In the genomic region with DNA sequence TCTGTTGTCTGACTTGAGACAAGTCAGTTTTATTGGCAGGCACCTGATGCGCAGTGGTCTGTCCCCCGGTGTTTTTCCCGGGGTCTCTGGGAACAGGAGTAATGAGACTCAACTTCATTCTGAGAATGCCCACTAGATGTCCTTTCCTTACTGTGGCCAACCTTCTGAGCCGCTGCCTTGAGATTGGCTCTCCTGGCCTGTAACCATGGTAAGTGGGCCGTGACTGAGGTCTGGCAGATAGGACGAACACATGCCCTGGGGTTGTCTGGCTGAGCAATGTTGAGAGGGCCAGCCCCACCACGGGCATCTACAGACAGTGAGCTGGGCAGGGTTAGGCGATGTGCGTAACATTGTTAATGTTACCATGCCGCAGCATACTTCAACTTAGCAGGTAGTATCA, we compare ENCODE assay signal across 14 mouse cellular contexts. TPM values are rescaled to one million over a fixed set of nuclear protein-coding genes. Genes with fewer than 3 reads are reported as not detected.
A peak's percentile ranks its signal among the peaks of the same experiment; 100 is the strongest.
DNase-seq lines count a peak whose midpoint lies in the region; ATAC-seq and TF ChIP-seq lines count a peak whose summit lies in the region.
"Had no signal": no experiment of that assay in that cellular context is flagged by ENCODE, and none has a peak within 500 bp of the region (broad histone marks: within the 10 kb centered on the region; RNA-seq: fewer than 3 reads in every experiment).

No protein-coding gene starts in this region.

- TF ChIP-seq POLR2A in brain, embryonic 14.5 days (IDR thresholded peaks at IDR 0.05; ENCODE audit: borderline replicate concordance, extremely low read depth, insufficient read depth, insufficient read length, poor library complexity, severe bottlenecking), result no peak

- H3K9me3 ChIP-seq in heart, embryonic 12.5 days (replicated peaks), result no peaks in the 10 kb centered on the region
- no peaks in the 10 kb centered on the region for H3K9me3 ChIP-seq in kidney, embryonic 15.5 days (replicated peaks)
- H3K9me3 ChIP-seq in midbrain, embryonic 10.5 days (replicated peaks), result no peaks in the 10 kb centered on the region
- H3K9me3 ChIP-seq: embryonic facial prominence, embryonic 13.5 days; liver, embryonic 13.5 days had no signal

- H3K9ac ChIP-seq in heart, embryonic 12.5 days, result no peak overlapping the region
- no peak overlapping the region for H3K9ac ChIP-seq in kidney, embryonic 15.5 days
- H3K9ac ChIP-seq: embryonic facial prominence, embryonic 13.5 days; liver, embryonic 13.5 days had no signal

- no peak overlapping the region for H3K4me3 ChIP-seq in heart, embryonic 12.5 days
- H3K4me3 ChIP-seq in kidney, embryonic 15.5 days (replicated peaks), result no peak overlapping the region
- H3K4me3 ChIP-seq in midbrain, embryonic 10.5 days, result no peak overlapping the region
- H3K4me3 ChIP-seq: embryonic facial prominence, embryonic 13.5 days; liver, embryonic 13.5 days; myocyte had no signal

- H3K27me3 ChIP-seq in heart, embryonic 12.5 days (replicated peaks), result no peaks in the 10 kb centered on the region
- no peaks in the 10 kb centered on the region for H3K27me3 ChIP-seq in kidney, embryonic 15.5 days
- no peaks in the 10 kb centered on the region for H3K27me3 ChIP-seq in midbrain, embryonic 10.5 days (ENCODE audit: low read depth, poor library complexity, severe bottlenecking)
- H3K27me3 ChIP-seq: embryonic facial prominence, embryonic 13.5 days; liver, embryonic 13.5 days had no signal

- peak; percentile 25 to 50 for DNase-seq in heart, adult 18-20 months
- DNase-seq in 416B (ENCODE audit: low read depth), result peak; percentile 29
- DNase-seq in brain, embryonic 14.5 days (ENCODE audit: low read depth), result peak; percentile 29
- no peak for DNase-seq in frontal cortex, adult 2 months (ENCODE audit: extremely low spot score in 1 of 2, low spot score in 1 of 2)
- no peak for DNase-seq in midbrain, embryonic 10.5 days (ENCODE audit: low spot score)
- DNase-seq in gastrocnemius, postnatal 36 days, result no peak
- DNase-seq: gastrocnemius, postnatal 10 days; liver, embryonic 13.5 days; right cerebral cortex, postnatal 4 days; thymus, postnatal 25 days had no signal

- H3K4me2 ChIP-seq in heart, embryonic 12.5 days, result no peak overlapping the region
- H3K4me2 ChIP-seq in kidney, embryonic 15.5 days, result no peak overlapping the region
- H3K4me2 ChIP-seq: embryonic facial prominence, embryonic 13.5 days; liver, embryonic 13.5 days had no signal

- intact Hi-C loops in gastrocnemius, postnatal 36 days (cut with DNase I), result no loop called here

- H3K4me1 ChIP-seq in heart, embryonic 12.5 days (replicated peaks), result 0 out of 2 replicates have a peak, but pooled peaks cover 6% of the 10 kb centered on the region
- H3K4me1 ChIP-seq in kidney, embryonic 15.5 days, result peaks cover 10% of the 10 kb centered on the region; the same call in 1 of the 2 replicates
- 0 out of 2 replicates have a peak, but pooled peaks cover 5% of the 10 kb centered on the region for H3K4me1 ChIP-seq in midbrain, embryonic 10.5 days
- H3K4me1 ChIP-seq: embryonic facial prominence, embryonic 13.5 days; liver, embryonic 13.5 days had no signal

- peaks cover 7% of the 10 kb centered on the region; the same call in 1 of the 2 replicates for H3K36me3 ChIP-seq in heart, embryonic 12.5 days
- H3K36me3 ChIP-seq in kidney, embryonic 15.5 days, result no peaks in the 10 kb centered on the region
- H3K36me3 ChIP-seq in midbrain, embryonic 10.5 days, result no peaks in the 10 kb centered on the region
- H3K36me3 ChIP-seq: liver, embryonic 13.5 days had no signal

- WGBS in heart, embryonic 12.5 days, result 58% methylated on average over 10 of the region's 10 CpGs
- 56% methylated on average over 10 of the region's 10 CpGs for WGBS in kidney, embryonic 15.5 days
- 74% methylated on average over 10 of the region's 10 CpGs for WGBS in midbrain, embryonic 10.5 days

- H3K27ac ChIP-seq in heart, embryonic 12.5 days (ENCODE audit: poor library complexity, severe bottlenecking), result no peak overlapping the region
- H3K27ac ChIP-seq in kidney, embryonic 15.5 days, result no peak overlapping the region
- H3K27ac ChIP-seq in midbrain, embryonic 10.5 days (replicated peaks), result no peak overlapping the region
- H3K27ac ChIP-seq: embryonic facial prominence, embryonic 13.5 days; liver, embryonic 13.5 days had no signal

- TF ChIP-seq CTCF in brain, embryonic 14.5 days (IDR thresholded peaks at IDR 0.05; ENCODE audit: borderline replicate concordance, extremely low read depth, insufficient read depth, insufficient read length), result peak; percentile 14; the same call in 1 of the 2 replicates

- no peak for ATAC-seq in heart, embryonic 12.5 days (ENCODE audit: insufficient number of reproducible peaks, low FRiP score)
- ATAC-seq in kidney, embryonic 15.5 days (replicated peaks; ENCODE audit: low FRiP score), result 0 out of 2 replicates have a peak, but pooled peaks have one; percentile 64

RNA-seq across cellular contexts. Expression of gene Slc2a8, which starts 42.7 kb away (rescaled TPM):
- total RNA-seq in heart, adult 18-20 months (2021), result 10 to 100 TPM; 15.0 to 17.3 TPM
- 19.7 and 20.0 TPM in 2 replicates for polyA plus RNA-seq in heart, embryonic 12.5 days (2016; fragmentation: Nextera tagmentation; extraction: Ambion mirVana)
- polyA plus RNA-seq in brain, embryonic 14.5 days (2012; rRNA removed), result 26.9 and 40.6 TPM in 2 replicates
- polyA plus RNA-seq in kidney, embryonic 15.5 days (2015; fragmentation: Nextera tagmentation; extraction: Ambion mirVana), result 28.9 and 30.6 TPM in 2 replicates
- 37.7 and 40.8 TPM in 2 replicates for polyA plus RNA-seq in frontal cortex, adult 2 months (2012; rRNA removed)
- 19.5 and 23.3 TPM in 2 replicates for polyA plus RNA-seq in midbrain, embryonic 10.5 days (2016; fragmentation: Nextera tagmentation; extraction: Ambion mirVana)
- total RNA-seq in gastrocnemius, postnatal 36 days (2021), result 1 to 10 TPM; 9.1 to 10.0 TPM

Comparison
In these comparisons a context has a peak if more than half of its experiments do, and no peak if none do; other contexts are left out.
1. DNase-seq: peak in heart, adult 18-20 months (2 of 2), 416B (single experiment) and brain, embryonic 14.5 days (single experiment); none in frontal cortex, adult 2 months (0 of 2), midbrain, embryonic 10.5 days (single experiment) and gastrocnemius, postnatal 36 days (0 of 2).